Mouse (Mus musculus): ENCODE data around the gene Tmem262. TPM values are rescaled to one million over a fixed set of nuclear protein-coding genes. Genes with fewer than 3 reads are reported as not detected.

Gene Tmem262
- polyA plus RNA-seq, 1 experiment from 2014 or later: not detected

DNA sequence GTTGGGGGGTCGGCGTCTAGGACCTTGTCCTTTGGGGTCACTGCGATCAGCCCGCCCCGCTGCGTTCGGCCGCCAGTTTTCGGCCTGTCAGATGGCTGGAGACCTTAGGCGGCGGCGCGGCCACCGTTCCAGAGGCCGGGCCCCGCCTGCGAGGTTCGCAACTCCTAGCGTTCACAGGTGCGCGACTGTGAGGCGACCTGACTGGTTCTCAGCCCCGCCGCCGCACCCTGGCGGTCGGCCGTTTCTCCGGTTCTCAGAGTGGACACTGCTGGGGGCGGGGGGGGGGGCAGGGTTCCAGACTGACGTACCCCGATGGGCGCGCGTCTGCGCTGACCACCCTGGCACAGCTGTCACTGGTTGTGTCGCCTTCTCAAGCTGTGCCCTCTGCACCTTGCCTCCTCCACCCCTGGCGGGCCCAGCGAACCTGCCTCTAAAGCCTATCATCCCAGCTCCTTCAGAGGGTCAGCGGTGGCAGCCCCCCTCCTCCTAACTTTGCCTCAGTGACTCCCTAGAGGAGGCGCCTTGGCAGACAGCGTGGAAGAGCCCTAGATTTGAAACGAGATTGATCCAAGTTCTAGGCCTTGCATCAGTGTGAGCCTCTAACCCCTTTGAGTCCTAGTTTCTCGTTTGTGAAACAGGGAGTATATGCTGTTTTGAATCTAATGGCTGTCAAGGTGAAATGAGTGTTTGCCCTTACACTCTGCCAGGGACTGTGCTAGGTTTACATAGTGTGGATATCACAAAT, 32.5 kb upstream of the Tmem262 start:
- peaks cover 23% of the 10 kb centered on the region for H3K4me1 ChIP-seq
- H3K9me3 ChIP-seq: no peaks in the 10 kb centered on the region
- H3K4me2 ChIP-seq: peak overlapping the region; percentile 81
- H3K4me3 ChIP-seq: peak overlapping the region; percentile 97
- peak overlapping the region; percentile 82 for H3K9ac ChIP-seq
- peaks cover 47% of the 10 kb centered on the region for H3K36me3 ChIP-seq
- H3K27ac ChIP-seq: peak overlapping the region; percentile 99
- no peak for ATAC-seq (ENCODE audit: insufficient number of reproducible peaks, low FRiP score, low TSS enrichment, low read depth)
- 1% methylated on average over 43 of the region's 44 CpGs for WGBS
- H3K27me3 ChIP-seq: no peaks in the 10 kb centered on the region

DNA sequence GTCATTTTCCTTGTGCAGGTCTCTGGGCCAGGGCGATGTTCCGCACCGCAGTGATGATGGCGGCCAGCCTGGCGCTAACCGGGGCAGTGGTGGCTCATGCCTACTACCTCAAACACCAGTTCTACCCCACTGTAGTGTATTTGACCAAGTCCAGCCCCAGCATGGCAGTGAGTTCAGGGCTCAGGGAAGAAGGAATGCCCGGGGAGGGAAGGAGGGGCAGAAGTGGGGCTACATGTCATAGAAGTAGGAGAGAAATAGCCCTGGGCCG, 32.0 kb upstream of the Tmem262 start:
- 86% methylated on average over 8 of the region's 8 CpGs for WGBS
- Histone ChIP-seq H3K4me1 (peaks cover 23% of the 10 kb centered on the region), H3K4me2 (peak overlapping the region; percentile 81), H3K27ac (peak overlapping the region; percentile 99; the same call in 1 of the 2 replicates), H3K4me3 (peak overlapping the region; percentile 97), H3K9me3 (no peaks in the 10 kb centered on the region), H3K27me3 (no peaks in the 10 kb centered on the region), H3K36me3 (peaks cover 52% of the 10 kb centered on the region), H3K9ac (peak overlapping the region; percentile 82)
- no peak for ATAC-seq (ENCODE audit: insufficient number of reproducible peaks, low FRiP score, low TSS enrichment, low read depth)

DNA sequence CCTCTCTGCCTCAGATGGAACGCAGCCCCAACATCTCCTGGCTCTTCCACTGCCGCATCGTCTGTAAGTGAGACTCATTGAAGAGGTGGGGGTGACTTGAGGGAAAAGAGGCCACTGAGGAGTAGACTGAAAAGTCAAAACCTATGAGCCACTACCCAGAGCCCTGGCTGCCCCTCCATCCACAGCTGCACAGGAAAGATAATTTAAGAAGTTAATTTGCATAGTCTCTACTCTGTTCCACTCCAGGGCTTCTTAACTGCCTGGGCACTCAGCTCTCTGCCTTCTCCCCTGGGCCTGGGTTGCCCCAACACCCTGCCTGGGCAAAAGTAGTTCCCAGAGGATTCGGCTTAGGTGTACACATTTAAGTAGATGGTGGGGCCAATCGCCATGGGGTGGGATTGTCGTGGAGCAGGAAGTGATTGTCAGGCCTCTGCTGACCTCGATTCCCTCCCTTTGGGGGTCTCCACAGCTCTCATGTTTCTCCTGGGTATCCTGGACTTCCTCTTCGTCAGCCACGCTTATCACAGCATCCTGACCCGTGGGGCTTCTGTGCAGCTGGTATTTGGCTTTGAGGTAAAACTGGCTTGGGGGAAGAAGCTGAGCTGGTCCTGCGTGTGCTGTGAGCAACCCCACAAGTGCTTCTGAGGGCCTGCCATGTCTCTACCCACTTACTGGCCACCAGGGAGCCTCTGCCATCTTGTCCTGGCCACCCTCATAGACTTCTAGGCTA, 31.0 kb upstream of the Tmem262 start:
- Histone ChIP-seq H3K9ac (0 out of 2 replicates have a peak overlapping the region, but pooled peaks have one; percentile 82), H3K36me3 (peaks cover 62% of the 10 kb centered on the region), H3K27ac (no peak overlapping the region), H3K4me2 (no peak overlapping the region), H3K27me3 (no peaks in the 10 kb centered on the region), H3K4me3 (no peak overlapping the region), H3K9me3 (no peaks in the 10 kb centered on the region), H3K4me1 (peaks cover 26% of the 10 kb centered on the region)
- ATAC-seq (ENCODE audit: insufficient number of reproducible peaks, low FRiP score, low TSS enrichment, low read depth): no peak
- 84% methylated on average over 11 of the region's 11 CpGs for whole genome bisulfite sequencing

DNA sequence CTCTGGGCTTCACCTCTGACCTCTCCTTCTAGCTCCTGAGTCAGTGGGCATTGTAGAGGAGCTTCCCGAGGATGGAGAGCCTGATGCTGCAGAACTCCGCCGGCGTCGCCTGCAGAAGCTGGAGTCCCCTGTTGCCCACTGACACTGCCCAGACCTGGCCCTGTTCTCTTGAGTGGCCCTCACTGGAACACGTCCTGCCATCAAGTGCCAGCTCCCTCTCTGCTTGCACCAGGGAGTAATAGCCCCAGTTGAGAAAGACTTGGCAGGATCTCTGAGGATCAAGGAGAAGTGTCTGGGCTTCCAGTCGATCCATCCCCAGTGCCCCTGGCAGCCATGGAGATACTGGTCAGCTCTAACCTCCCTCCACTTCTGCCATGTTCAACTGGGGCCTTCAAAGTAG, 27.3 kb upstream of the Tmem262 start:
- Histone ChIP-seq H3K4me3 (no peak overlapping the region), H3K27me3 (no peaks in the 10 kb centered on the region), H3K4me2 (no peak overlapping the region), H3K9ac (no peak overlapping the region), H3K27ac (no peak overlapping the region), H3K9me3 (no peaks in the 10 kb centered on the region), H3K4me1 (peaks cover 28% of the 10 kb centered on the region), H3K36me3 (peaks cover 80% of the 10 kb centered on the region)
- no peak for ATAC-seq (ENCODE audit: insufficient number of reproducible peaks, low FRiP score, low TSS enrichment, low read depth)
- WGBS: 89% methylated on average over 7 of the region's 7 CpGs

DNA sequence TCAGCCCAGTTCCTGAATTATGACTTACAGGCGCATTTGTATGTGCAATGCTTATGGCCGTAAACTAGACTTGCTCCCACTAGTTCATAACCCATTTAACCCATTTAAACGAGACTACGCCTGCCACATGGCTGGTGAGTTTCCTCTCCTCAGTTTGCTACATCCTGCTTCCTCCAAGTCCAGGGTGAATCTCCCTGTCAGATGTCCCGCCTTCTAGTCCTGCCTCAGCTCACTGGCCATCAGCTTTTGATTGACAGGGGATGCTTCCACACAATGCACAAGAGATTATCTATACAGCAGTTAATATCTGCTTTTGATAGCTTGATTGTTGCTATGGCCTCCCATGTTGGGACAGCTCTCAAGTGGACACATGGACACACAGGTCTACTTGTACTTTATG, 25.5 kb upstream of the Tmem262 start:
- WGBS: 76% methylated on average over 5 of the region's 5 CpGs
- H3K27ac ChIP-seq: no peak overlapping the region
- H3K27me3 ChIP-seq: no peaks in the 10 kb centered on the region
- no peak overlapping the region for H3K4me3 ChIP-seq
- H3K4me1 ChIP-seq: peaks cover 21% of the 10 kb centered on the region
- peaks cover 69% of the 10 kb centered on the region for H3K36me3 ChIP-seq
- H3K9me3 ChIP-seq: no peaks in the 10 kb centered on the region
- H3K9ac ChIP-seq: no peak overlapping the region
- ATAC-seq (ENCODE audit: insufficient number of reproducible peaks, low FRiP score, low TSS enrichment, low read depth): no peak
- H3K4me2 ChIP-seq: no peak overlapping the region

DNA sequence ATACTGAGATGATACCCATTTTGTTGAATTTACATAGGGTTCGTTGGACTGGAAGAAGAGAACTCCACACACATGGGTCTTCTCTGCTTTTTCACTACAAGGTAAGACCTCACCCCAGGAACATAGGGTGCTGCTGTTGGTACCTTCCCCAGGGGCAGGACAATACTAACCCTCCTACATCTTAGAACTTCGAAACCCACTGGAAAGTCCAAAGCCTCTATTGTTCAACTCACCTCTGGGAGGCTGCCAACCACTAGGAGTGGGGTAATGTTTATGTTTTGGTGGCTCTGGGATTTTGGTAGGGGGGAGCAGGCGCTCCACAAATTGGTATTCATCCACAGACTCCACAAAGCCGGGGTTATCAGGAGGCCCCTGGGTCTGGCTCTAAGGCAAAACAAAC, 23.1 kb upstream of the Tmem262 start:
- 58% methylated on average over 4 of the region's 4 CpGs for WGBS
- no peak for ATAC-seq (ENCODE audit: insufficient number of reproducible peaks, low FRiP score, low TSS enrichment, low read depth)
- H3K4me3 ChIP-seq: peak overlapping the region; percentile 90
- no peak overlapping the region for H3K27ac ChIP-seq
- H3K9me3 ChIP-seq: no peaks in the 10 kb centered on the region
- H3K4me1 ChIP-seq: peaks cover 27% of the 10 kb centered on the region
- H3K27me3 ChIP-seq: no peaks in the 10 kb centered on the region
- peak overlapping the region; percentile 67 for H3K9ac ChIP-seq
- peak overlapping the region; percentile 66 for H3K4me2 ChIP-seq
- H3K36me3 ChIP-seq: peaks cover 50% of the 10 kb centered on the region

DNA sequence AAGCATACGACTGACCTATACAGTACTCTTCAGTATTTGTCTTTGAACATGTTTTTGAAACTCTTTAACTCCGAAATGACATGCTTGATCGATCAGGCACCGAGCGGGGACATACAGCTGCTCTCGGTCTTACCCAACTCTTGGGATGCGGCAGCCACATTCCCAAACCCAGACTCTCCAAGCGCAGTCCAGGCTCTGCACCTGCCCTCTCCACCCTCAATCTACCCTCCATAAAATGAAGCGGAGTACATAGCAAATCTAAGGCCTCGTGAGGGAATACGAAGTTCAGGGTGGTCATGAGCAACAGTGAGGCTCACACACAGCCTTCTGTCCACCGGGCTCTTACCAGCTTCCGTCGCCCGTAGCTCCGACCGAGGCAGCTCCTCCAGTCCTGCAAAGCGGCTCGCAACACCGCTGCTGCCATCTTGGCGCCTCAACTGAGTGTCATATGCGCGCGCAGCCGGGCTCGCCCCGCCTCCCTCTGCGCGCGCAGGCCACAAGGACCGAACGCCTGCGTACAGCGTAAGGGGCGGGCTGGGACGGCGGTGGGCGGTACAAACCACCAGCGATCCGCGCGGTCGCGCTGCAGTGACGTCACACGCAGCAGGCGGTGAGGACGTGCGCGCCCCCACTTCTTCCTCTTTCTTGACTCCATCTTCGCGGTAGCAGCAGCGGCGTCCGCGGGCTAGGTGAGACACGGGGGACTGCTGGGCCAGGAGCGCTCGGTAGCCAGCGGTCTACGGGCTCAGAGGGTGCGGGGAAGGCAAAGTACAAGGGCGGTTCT, 22.3 kb upstream of the Tmem262 start, which contains the start of the genes Mrpl49 and Fau:
Gene Mrpl49, minus strand, starts transcription at position 473 of the 784 bp plus-strand sequence.
Gene Fau, plus strand, starts transcription at position 532 of the 784 bp plus-strand sequence.
- peak within 1 kb of the TSS; percentile 90 for H3K4me3 ChIP-seq
- H3K36me3 ChIP-seq: peaks cover 42% of the 10 kb centered on the region
- H3K27me3 ChIP-seq: no peaks in the 10 kb centered on the region
- WGBS: under 1% methylated on average over 63 of the region's 63 CpGs
- peaks cover 35% of the 10 kb centered on the region for H3K4me1 ChIP-seq
- peak within 1 kb of the TSS; percentile 90 for H3K9ac ChIP-seq
- peak within 1 kb of the TSS; percentile 70 for H3K4me2 ChIP-seq
- H3K9me3 ChIP-seq: no peaks in the 10 kb centered on the region
- peak within 1 kb of the TSS; percentile 84 for H3K27ac ChIP-seq
- peak; percentile 87 for ATAC-seq (ENCODE audit: insufficient number of reproducible peaks, low FRiP score, low TSS enrichment, low read depth)

DNA sequence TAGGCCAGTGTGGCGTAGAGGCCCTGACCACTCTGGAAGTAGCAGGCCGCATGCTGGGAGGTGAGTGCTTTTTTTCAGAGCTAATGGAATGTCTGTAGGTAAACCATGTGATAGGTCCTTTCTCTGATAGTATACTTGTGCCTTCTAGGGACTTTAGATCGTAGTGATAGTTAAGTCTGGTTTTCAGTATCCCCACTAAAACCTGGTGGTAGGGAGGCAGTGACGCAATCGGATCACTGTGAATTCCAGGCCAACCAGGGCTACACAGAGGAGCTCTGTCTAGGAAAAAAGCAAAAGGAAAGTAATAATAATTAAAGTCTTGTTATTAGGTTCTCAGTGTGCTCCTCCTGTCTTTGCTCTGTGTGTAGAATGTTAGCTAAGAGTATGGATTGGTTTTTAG, 21.3 kb upstream of the Tmem262 start:
- peaks cover 32% of the 10 kb centered on the region for H3K36me3 ChIP-seq
- H3K4me1 ChIP-seq: peaks cover 35% of the 10 kb centered on the region
- WGBS: 33% methylated on average over 5 of the region's 5 CpGs

DNA sequence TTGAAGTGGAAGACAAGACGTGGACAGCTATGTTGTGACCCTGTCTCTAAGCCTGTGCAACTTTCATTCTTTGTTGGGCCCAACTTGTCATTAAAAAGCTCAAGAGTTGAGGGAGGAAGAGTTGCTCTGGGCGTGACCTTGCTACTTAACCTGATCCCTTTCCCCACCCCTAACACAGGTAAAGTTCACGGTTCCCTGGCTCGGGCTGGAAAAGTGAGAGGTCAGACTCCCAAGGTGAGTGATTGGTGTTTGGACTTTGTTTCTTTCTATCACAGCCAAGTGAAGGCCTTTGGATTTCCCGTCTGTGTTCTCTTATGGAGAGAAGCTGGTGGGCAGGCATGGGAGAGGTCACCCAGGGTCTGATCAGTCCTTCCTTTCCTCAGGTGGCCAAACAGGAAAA, 20.9 kb upstream of the Tmem262 start:
- Histone ChIP-seq H3K27me3 (no peaks in the 10 kb centered on the region), H3K9me3 (no peaks in the 10 kb centered on the region), H3K36me3 (peaks cover 27% of the 10 kb centered on the region), H3K4me2 (peak overlapping the region; percentile 70), H3K9ac (no peak overlapping the region; the same call in 1 of the 2 replicates), H3K4me3 (peak overlapping the region; percentile 90), H3K4me1 (peaks cover 35% of the 10 kb centered on the region), H3K27ac (peak overlapping the region; percentile 84; the same call in 1 of the 2 replicates)
- WGBS: 73% methylated on average over 5 of the region's 5 CpGs
- ATAC-seq (ENCODE audit: insufficient number of reproducible peaks, low FRiP score, low TSS enrichment, low read depth): no peak

More for the DNA sequence above, 21.3 kb upstream of the Tmem262 start:
- H3K4me2 ChIP-seq: peak overlapping the region; percentile 70
- no peaks in the 10 kb centered on the region for H3K9me3 ChIP-seq
- H3K4me3 ChIP-seq: peak overlapping the region; percentile 90
- peak overlapping the region; percentile 84 for H3K27ac ChIP-seq
- H3K9ac ChIP-seq: peak overlapping the region; percentile 90
- H3K27me3 ChIP-seq: no peaks in the 10 kb centered on the region
- ATAC-seq (ENCODE audit: insufficient number of reproducible peaks, low FRiP score, low TSS enrichment, low read depth): no peak

DNA sequence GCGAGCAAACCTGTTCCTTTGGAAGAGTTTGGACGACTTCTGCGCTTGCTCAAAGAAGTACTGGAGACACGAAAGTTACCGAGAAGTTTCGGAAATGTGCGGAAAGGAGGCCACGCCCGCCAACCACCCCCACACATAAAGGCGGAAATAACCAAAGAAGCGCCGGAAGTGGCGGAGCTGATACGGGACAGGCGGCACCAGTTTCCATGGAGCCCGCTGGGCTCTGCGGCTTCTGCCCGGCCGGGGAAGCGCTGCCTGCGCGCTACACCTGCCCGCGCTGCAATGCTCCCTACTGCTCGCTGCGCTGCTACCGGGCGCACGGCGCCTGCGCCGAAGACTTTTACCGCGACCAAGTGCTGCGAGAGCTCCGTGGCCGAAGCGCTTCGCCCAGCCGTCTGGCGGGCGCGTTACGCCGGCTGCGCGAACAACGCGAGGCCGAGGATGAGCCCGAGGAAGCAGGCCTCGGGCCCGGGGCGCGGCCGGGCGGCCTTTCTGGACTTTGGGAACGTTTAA, 18.8 kb upstream of the Tmem262 start, which contains the start of gene Znhit2:
Gene Znhit2, plus strand, starts transcription at position 172 of the 513 bp plus-strand sequence.
- Histone ChIP-seq H3K4me1 (peaks cover 35% of the 10 kb centered on the region), H3K27ac (peak within 1 kb of the TSS; percentile 94), H3K36me3 (peaks cover 10% of the 10 kb centered on the region), H3K4me3 (peak within 1 kb of the TSS; percentile 85), H3K9me3 (no peaks in the 10 kb centered on the region), H3K9ac (peak within 1 kb of the TSS; percentile 86), H3K27me3 (no peaks in the 10 kb centered on the region), H3K4me2 (peak within 1 kb of the TSS; percentile 94)
- WGBS: under 1% methylated on average over 58 of the region's 58 CpGs
- peak; percentile 70; the same call in 1 of the 2 replicates for ATAC-seq (ENCODE audit: insufficient number of reproducible peaks, low FRiP score, low TSS enrichment, low read depth)

DNA sequence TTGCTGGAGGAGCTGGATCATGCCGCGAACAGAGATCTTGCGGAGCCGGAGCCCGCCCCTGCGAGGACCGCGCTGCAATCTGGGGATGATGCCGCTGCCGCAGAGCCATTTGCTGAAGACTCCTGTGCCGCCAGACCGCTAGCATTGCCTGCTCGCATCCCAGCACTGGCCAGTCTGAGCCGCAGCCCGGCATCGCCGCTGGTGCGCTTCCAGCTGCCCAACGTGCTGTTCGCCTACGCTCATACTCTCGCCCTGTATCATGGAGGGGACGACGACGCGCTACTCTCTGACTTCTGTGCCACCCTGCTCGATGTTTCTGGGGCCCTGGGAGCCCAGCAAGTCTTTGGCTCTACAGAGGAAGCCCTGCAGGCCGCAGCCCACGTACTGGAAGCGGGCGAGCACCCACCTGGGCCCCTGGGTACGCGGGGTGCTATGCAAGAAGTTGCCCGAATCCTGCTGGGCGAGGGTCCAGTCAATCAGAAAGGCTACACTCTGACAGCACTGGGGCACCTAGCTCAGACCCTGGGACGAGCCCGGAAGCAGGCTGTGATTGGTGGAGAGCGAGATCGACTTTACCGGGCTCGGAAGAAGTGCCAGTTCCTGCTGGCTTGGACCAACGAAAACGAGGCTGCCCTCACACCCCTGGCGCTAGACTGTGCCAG, 18.1 kb upstream of the Tmem262 start:
- H3K9me3 ChIP-seq: no peaks in the 10 kb centered on the region
- H3K4me3 ChIP-seq: peak overlapping the region; percentile 85
- H3K36me3 ChIP-seq: peaks cover 10% of the 10 kb centered on the region
- ATAC-seq (ENCODE audit: insufficient number of reproducible peaks, low FRiP score, low TSS enrichment, low read depth): no peak
- H3K4me1 ChIP-seq: peaks cover 35% of the 10 kb centered on the region
- 2% methylated on average over 44 of the region's 44 CpGs for WGBS
- peak overlapping the region; percentile 94 for H3K4me2 ChIP-seq
- peak overlapping the region; percentile 86 for H3K9ac ChIP-seq
- H3K27ac ChIP-seq: peak overlapping the region; percentile 94
- H3K27me3 ChIP-seq: no peaks in the 10 kb centered on the region
